Mouse (Mus musculus) adrenal gland (tissue): ENCODE results near the gene Krt87.

Experiments used
- intact Hi-C: fragments of 180-260 bp; cut with DNase I; formaldehyde crosslinking; loops from one replicate; pipeline ENCODE4 v1.15.1; 2025
- long read RNA-seq, 2 experiments: library from polyadenylated mRNA; unstranded; transcript quantifications; one replicate each; pipeline ENCODE4 v2.0.0; 2020; ENCODE audit warnings: borderline replicate concordance in 1 of 2; ENCODE audit not compliant: insufficient replicate concordance in 1 of 2

Gene Krt87
- long read RNA-seq, experiment 1, result 0 reads
- long read RNA-seq, experiment 2, result 0 reads

- intact Hi-C loops, result no loop called here
Measured at GRCm38 (mm10) chr15:101438555-101438954, at the start of gene Krt87. Gene Krt87 (minus strand): TSS chr15:101438804.

- intact Hi-C loops, result no loop called here
Measured at GRCm38 (mm10) chr15:101485911-101486635, 47.5 kb upstream of the Krt87 start.

GRCm38 (mm10) chr15:101484939-101485338 lies 46.3 kb upstream of the Krt87 start:
- intact Hi-C loops, result no loop called here

GRCm38 (mm10) chr15:101483646-101484045 lies 45.0 kb upstream of the Krt87 start:
- intact Hi-C loops, result no loop called here

GRCm38 (mm10) chr15:101482056-101482455 lies 43.5 kb upstream of the Krt87 start:
- intact Hi-C loops, result no loop called here

GRCm38 (mm10) chr15:101479666-101480060 lies 41.1 kb upstream of the Krt87 start:
- intact Hi-C loops, result no loop called here

- intact Hi-C loops, result no loop called here
Measured at GRCm38 (mm10) chr15:101479007-101479665, 40.5 kb upstream of the Krt87 start.

GRCm38 (mm10) chr15:101472952-101473528 lies 34.4 kb upstream of the Krt87 start, which contains the start of gene Krt86:
Gene Krt86 (plus strand): TSS chr15:101473478.
- intact Hi-C loops, result no loop called here

GRCm38 (mm10) chr15:101469093-101469492 lies 30.5 kb upstream of the Krt87 start:
- intact Hi-C loops, result no loop called here

- intact Hi-C loops, result no loop called here
Measured at GRCm38 (mm10) chr15:101463651-101464050, 25.0 kb upstream of the Krt87 start, which contains the start of gene Krt81. Gene Krt81 (minus strand): TSS chr15:101463751.

- intact Hi-C loops, result no loop called here
Measured at GRCm38 (mm10) chr15:101459283-101459682, 20.7 kb upstream of the Krt87 start.

GRCm38 (mm10) chr15:101458361-101458930 lies 19.8 kb upstream of the Krt87 start:
- intact Hi-C loops, result no loop called here

GRCm38 (mm10) chr15:101455891-101456290 lies 17.3 kb upstream of the Krt87 start:
- intact Hi-C loops, result no loop called here

- intact Hi-C loops, result no loop called here
Measured at GRCm38 (mm10) chr15:101455292-101455691, 16.7 kb upstream of the Krt87 start.

GRCm38 (mm10) chr15:101454774-101455173 lies 16.2 kb upstream of the Krt87 start:
- intact Hi-C loops, result no loop called here

- intact Hi-C loops, result loop anchor here (1.0 kb wide), 1 partner anchor 112 kb away; no protein-coding TSS in a partner anchor
Measured at GRCm38 (mm10) chr15:101453093-101453736, 14.6 kb upstream of the Krt87 start.

- intact Hi-C loops, result no loop called here
Measured at GRCm38 (mm10) chr15:101447444-101447843, 8.8 kb upstream of the Krt87 start, which contains the start of gene Krt88. Gene Krt88 (plus strand): TSS chr15:101447744.

- intact Hi-C loops, result no loop called here
Measured at GRCm38 (mm10) chr15:101446572-101446971, 8.0 kb upstream of the Krt87 start.

- intact Hi-C loops, result no loop called here
Measured at GRCm38 (mm10) chr15:101440837-101441236, 2.2 kb upstream of the Krt87 start.

- intact Hi-C loops, result no loop called here
Measured at GRCm38 (mm10) chr15:101436611-101437010, 2.0 kb downstream of the Krt87 start.

GRCm38 (mm10) chr15:101424914-101425313 lies 13.7 kb downstream of the Krt87 start:
- intact Hi-C loops, result no loop called here
